Mouse (Mus musculus): ENCODE measurements at regions not wholly inside any gene's neighbourhood (a gene's known extent, or its start where the extent isn't known, plus 50 kb on each side); places are given as distances from the start of the nearest gene placed in this dataset.

- no peaks in the 10 kb centered on the region for H3K27me3 ChIP-seq (ENCODE audit: control insufficient read depth, insufficient read depth, low read length, poor library complexity, severe bottlenecking)
- no peaks in the 10 kb centered on the region for H3K36me3 ChIP-seq (ENCODE audit: control insufficient read depth, insufficient read depth, low read length, poor library complexity, severe bottlenecking)
- no peak for DNase-seq (ENCODE audit: low read depth, low spot score)
Observed at GRCm38 (mm10) chr13:102544359-102545165, 148.8 kb upstream of the Cd180 start.

DNA sequence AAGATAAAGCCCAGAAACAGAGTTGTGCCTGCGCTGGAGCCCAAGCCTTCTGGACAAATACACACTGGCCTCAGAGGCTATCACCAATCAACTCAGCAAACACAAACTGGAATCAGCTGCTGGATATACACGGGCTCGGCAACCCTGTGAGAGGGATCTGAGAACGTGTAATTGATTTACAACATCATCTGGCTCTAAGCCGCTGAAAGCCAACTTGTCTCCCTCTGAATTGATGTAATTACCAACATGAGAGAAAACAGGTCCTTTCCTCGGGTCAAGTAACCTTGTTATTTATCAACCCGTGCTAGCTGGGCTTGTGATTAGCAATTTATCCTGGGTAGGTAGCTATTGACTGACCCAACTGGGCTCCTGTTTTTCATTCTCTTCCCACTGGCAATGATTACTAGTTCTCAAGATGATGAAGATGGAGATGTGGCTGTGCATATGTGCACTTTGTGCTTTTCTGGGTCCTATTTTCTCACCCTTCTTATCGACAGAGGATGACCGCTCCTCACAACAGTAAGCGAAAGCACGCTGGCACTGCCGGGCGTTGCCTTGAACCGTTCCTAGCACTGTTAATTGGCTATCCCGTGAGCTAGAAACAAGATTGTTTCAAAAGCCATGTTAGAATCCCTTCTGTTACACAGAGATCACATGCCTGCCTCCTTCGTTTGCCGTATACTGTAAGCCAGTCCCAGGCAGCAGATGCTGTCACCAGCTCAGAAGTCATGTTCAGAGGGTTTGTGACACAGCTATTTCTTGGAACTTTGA lies 147.3 kb upstream of the Cd180 start:
- Histone ChIP-seq H3K36me3 (ENCODE audit: control insufficient read depth, insufficient read depth, low read length, poor library complexity, severe bottlenecking) (no peaks in the 10 kb centered on the region), H3K27me3 (ENCODE audit: control insufficient read depth, insufficient read depth, low read length, poor library complexity, severe bottlenecking) (no peaks in the 10 kb centered on the region)
- no peak for DNase-seq (ENCODE audit: low read depth, low spot score)

DNA sequence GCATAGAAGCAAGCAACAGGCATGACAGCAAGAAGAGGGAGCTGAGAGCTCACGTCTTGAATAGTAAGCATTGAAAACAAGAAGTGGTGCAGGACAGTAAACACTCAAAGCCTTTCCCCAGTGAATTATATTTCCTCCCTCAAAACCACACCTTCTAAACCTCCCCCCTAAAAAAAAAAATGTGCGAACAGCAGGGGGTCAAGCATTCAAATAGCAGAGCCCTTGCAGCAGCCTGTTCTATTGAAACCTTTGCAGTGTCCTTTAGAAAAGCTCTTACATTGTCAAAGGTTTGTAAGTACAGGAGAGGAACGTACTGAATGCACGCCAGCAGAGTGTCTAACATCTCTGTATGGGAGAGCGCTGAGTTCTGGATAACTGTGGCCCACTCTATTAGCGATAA lies 145.1 kb upstream of the Cd180 start:
- Histone ChIP-seq H3K27me3 (ENCODE audit: control insufficient read depth, insufficient read depth, low read length, poor library complexity, severe bottlenecking) (no peaks in the 10 kb centered on the region), H3K36me3 (ENCODE audit: control insufficient read depth, insufficient read depth, low read length, poor library complexity, severe bottlenecking) (no peaks in the 10 kb centered on the region)
- DNase-seq (ENCODE audit: low read depth, low spot score), result no peak

DNA sequence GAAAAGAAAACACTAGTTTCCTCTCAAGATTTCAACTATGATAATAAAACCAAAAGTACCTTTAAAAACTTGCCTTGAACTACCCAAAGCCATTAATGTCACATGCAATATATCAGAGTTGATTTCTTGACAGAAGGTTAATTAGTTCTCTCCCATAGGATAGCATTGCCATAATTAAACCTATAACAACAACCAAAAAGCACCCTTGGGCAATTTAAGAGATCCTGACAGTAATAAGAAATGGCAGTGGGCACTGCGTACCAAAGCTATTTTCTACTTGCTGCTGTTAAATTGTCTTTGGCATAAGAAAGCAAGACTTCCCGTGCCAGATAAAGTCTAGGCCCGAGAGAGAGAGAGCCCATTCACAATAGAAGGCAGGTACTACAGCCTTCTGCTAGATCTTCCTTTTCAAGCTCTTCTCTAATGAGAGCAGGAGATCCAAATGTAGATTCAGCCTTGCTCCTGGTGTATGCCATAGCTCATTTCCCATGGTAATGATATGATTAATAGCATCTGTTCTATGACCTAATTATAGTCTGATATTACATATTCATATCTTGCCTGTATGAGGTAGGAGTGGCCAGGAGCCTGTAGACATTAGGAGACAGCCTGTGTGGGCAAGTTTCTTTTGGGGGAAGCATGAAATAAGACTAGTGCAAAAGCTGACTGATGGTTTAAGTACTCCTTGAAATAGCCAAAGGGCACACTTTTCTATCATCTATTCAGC lies 126.3 kb upstream of the Cd180 start:
- DNase-seq (ENCODE audit: low read depth, low spot score), result no peak
- H3K36me3 ChIP-seq (ENCODE audit: control insufficient read depth, insufficient read depth, low read length, poor library complexity, severe bottlenecking), result no peaks in the 10 kb centered on the region
- no peaks in the 10 kb centered on the region for H3K27me3 ChIP-seq (ENCODE audit: control insufficient read depth, insufficient read depth, low read length, poor library complexity, severe bottlenecking)

GRCm38 (mm10) chr13:102569580-102569979 lies 123.8 kb upstream of the Cd180 start:
- Histone ChIP-seq H3K27me3 (ENCODE audit: control insufficient read depth, insufficient read depth, low read length, poor library complexity, severe bottlenecking) (no peaks in the 10 kb centered on the region), H3K36me3 (ENCODE audit: control insufficient read depth, insufficient read depth, low read length, poor library complexity, severe bottlenecking) (no peaks in the 10 kb centered on the region)
- DNase-seq (ENCODE audit: low read depth, low spot score), result no peak

DNA sequence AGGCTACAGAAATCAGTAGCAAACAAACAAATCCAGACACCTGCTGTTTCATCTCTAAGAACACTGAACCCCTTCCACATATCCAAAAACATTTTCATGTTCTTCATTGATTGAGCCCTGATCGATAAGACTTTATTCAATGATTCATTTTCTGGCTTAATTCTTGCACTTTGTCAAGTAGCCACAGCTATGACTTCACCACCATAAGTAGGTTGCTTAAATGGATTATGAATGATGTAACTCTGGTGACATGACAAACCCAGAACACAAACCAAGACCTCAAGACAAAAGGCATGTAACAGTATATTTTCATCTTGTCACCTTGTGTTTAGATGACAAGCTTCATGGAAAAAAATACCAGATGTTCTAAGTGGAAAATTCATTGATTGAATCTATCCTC lies 123.1 kb upstream of the Cd180 start:
- no peaks in the 10 kb centered on the region for H3K36me3 ChIP-seq (ENCODE audit: control insufficient read depth, insufficient read depth, low read length, poor library complexity, severe bottlenecking)
- no peaks in the 10 kb centered on the region for H3K27me3 ChIP-seq (ENCODE audit: control insufficient read depth, insufficient read depth, low read length, poor library complexity, severe bottlenecking)
- no peak for DNase-seq (ENCODE audit: low read depth, low spot score)

- no peak for DNase-seq (ENCODE audit: low read depth, low spot score)
- Histone ChIP-seq H3K27me3 (ENCODE audit: control insufficient read depth, insufficient read depth, low read length, poor library complexity, severe bottlenecking) (no peaks in the 10 kb centered on the region), H3K36me3 (ENCODE audit: control insufficient read depth, insufficient read depth, low read length, poor library complexity, severe bottlenecking) (no peaks in the 10 kb centered on the region)
Observed at GRCm38 (mm10) chr13:102573286-102573921, 120.0 kb upstream of the Cd180 start.

- no peak for DNase-seq (ENCODE audit: low read depth, low spot score)
- H3K36me3 ChIP-seq (ENCODE audit: control insufficient read depth, insufficient read depth, low read length, poor library complexity, severe bottlenecking), result no peaks in the 10 kb centered on the region
- H3K27me3 ChIP-seq (ENCODE audit: control insufficient read depth, insufficient read depth, low read length, poor library complexity, severe bottlenecking), result no peaks in the 10 kb centered on the region
Observed at GRCm38 (mm10) chr13:102576871-102577662, 116.3 kb upstream of the Cd180 start.

- H3K27me3 ChIP-seq (ENCODE audit: control insufficient read depth, insufficient read depth, low read length, poor library complexity, severe bottlenecking), result no peaks in the 10 kb centered on the region
- DNase-seq (ENCODE audit: low read depth, low spot score), result no peak
- H3K36me3 ChIP-seq (ENCODE audit: control insufficient read depth, insufficient read depth, low read length, poor library complexity, severe bottlenecking), result no peaks in the 10 kb centered on the region
Observed at GRCm38 (mm10) chr13:102578811-102579210, 114.5 kb upstream of the Cd180 start.

- Histone ChIP-seq H3K27me3 (ENCODE audit: control insufficient read depth, insufficient read depth, low read length, poor library complexity, severe bottlenecking) (no peaks in the 10 kb centered on the region), H3K36me3 (ENCODE audit: control insufficient read depth, insufficient read depth, low read length, poor library complexity, severe bottlenecking) (no peaks in the 10 kb centered on the region)
- no peak for DNase-seq (ENCODE audit: low read depth, low spot score)
Observed at GRCm38 (mm10) chr13:102579638-102580037, 113.7 kb upstream of the Cd180 start.

DNA sequence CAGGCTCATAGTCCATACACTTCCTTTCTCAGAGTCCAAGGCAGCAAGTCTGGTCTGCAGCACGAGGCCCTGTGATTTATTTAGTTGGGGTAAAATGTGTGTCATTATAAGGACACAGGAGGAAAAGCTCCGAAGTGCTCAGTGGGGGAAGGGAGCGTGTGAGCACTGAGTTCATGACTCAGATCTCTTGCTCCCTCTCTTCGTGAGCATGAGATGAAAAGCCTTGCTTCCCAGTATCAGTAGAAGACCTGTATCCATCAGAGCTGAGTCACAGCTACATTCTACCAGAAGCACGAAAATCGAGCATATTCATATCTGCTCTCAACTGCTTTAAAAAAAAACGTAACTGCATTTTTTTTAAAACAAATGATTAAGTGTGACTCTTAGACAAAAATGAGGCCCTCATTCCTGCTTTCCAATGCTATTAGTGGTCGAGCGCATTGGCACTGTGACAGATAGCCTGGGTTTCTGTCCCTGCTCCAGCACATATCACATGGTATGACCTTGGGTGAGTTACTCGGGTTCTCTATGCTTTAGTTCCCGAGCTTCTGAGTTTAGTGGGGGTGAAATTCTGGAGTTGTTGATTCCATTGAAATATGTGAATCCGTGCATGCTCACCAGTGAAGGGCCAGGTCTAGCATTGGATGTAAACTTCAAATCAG lies 109.2 kb upstream of the Cd180 start:
- Histone ChIP-seq H3K27me3 (ENCODE audit: control insufficient read depth, insufficient read depth, low read length, poor library complexity, severe bottlenecking) (no peaks in the 10 kb centered on the region), H3K36me3 (ENCODE audit: control insufficient read depth, insufficient read depth, low read length, poor library complexity, severe bottlenecking) (no peaks in the 10 kb centered on the region)
- no peak for DNase-seq (ENCODE audit: low read depth, low spot score)

GRCm38 (mm10) chr13:102586215-102586614 lies 107.1 kb upstream of the Cd180 start:
- H3K27me3 ChIP-seq (ENCODE audit: control insufficient read depth, insufficient read depth, low read length, poor library complexity, severe bottlenecking), result no peaks in the 10 kb centered on the region
- H3K36me3 ChIP-seq (ENCODE audit: control insufficient read depth, insufficient read depth, low read length, poor library complexity, severe bottlenecking), result no peaks in the 10 kb centered on the region
- no peak for DNase-seq (ENCODE audit: low read depth, low spot score)

- H3K36me3 ChIP-seq (ENCODE audit: control insufficient read depth, insufficient read depth, low read length, poor library complexity, severe bottlenecking), result no peaks in the 10 kb centered on the region
- DNase-seq (ENCODE audit: low read depth, low spot score), result no peak
- H3K27me3 ChIP-seq (ENCODE audit: control insufficient read depth, insufficient read depth, low read length, poor library complexity, severe bottlenecking), result no peaks in the 10 kb centered on the region
Observed at GRCm38 (mm10) chr13:102589680-102590435, 103.5 kb upstream of the Cd180 start.
